Mouse (Mus musculus): ENCODE data around the gene Pigs. TPM values are rescaled to one million over a fixed set of nuclear protein-coding genes. Genes with fewer than 3 reads are reported as not detected.

Pigs gene
- total RNA-seq, 2 experiments from 2014 or later = 56.2 to 62.4 TPM

DNA sequence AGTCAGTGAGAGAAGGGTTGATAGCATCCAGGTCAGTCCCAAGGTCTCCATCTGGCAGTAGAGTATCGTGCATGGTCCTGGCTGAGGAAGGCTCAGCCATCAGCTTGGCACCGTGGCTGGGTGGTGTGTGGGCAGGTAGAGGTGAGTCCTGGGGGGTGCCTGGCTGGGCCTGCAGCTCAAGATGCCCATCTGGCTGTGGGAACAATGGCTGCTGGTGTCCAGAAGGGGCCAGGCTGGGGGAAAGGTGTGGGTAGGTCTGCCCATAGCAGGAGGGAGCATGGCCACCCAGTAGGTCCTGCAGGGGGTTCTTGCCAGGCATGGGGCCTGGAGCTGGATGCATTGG is 32.5 kb downstream of the Pigs start:
- no peak for DNase-seq (ENCODE audit: low spot score in 2 of 2)

GRCm38 (mm10) chr11:78363309-78364007 is 35.2 kb downstream of the Pigs start:
- DNase-seq (ENCODE audit: low spot score in 2 of 2) = no peak

DNA sequence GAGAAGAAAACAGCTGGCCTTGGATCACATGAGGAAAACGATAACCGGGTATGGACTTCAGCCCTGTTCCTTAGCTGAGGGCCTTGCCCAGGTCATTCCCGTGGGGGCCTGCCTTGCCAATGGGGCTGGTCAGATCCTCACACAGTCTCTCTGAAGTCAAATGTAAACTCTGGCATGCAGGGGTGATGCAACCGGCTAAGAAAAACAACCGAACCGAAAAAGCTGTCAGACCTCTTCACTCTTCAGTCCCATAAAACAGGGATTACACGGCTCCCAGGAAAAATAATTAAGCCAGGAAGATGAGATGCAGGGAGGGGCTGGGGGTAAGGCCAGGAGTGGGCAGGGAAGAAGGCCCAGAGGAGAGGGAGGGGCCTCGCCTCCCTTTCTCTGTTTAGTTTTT is 35.9 kb downstream of the Pigs start:
- DNase-seq (ENCODE audit: low spot score in 2 of 2) = no peak

- DNase-seq (ENCODE audit: low spot score in 2 of 2) = no peak
These were observed 39.4 kb downstream of the Pigs start for GRCm38 (mm10) chr11:78367456-78368225.

GRCm38 (mm10) chr11:78370389-78370788 is 42.2 kb downstream of the Pigs start:
- no peak for DNase-seq (ENCODE audit: low spot score in 2 of 2)

DNA sequence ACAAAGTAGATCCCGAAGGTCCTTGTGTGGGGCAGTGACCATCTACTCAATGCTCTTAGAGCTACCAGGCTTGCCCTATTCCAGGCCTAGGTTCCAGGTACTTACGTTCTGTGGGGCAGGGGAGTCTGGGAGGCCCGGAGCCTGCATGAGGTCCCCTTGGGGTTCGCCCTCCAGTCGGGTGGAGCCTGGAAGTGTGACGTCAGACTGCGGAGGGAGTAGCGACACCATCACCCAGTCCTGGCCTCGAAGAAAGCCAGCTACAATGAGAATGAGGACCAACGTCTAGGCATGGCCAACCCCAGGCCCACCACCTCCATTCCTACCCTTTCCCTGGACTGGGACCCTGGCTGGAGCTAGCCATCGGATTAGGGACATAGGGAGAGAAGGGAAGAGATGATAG is 43.5 kb downstream of the Pigs start:
- no peak for DNase-seq (ENCODE audit: low spot score in 2 of 2)

DNA sequence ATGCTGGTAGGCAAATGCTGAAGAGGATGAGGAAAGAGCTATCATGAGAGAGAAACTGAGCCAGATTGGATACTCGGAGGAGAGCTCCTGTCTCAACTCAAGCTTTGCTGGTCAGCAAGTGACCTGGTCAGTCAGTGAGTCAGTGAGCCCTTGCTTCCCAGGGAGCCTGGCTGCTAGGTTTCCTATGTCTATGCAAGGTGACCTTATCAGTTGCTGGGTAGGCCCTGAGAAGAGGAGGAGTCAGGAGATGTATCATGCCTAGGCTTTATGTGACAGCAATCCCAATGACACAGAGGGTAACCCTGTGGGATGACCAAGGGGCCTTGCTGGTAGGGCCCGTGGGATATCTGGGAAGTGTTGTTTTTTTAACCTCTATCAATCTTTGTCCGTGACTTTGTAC is 44.0 kb downstream of the Pigs start:
- DNase-seq (ENCODE audit: low spot score in 2 of 2) = no peak

- DNase-seq (ENCODE audit: low spot score in 2 of 2) = peak; percentile 55 to 70
These were observed 44.4 kb downstream of the Pigs start for GRCm38 (mm10) chr11:78372610-78373009.

GRCm38 (mm10) chr11:78374147-78374546 is 45.9 kb downstream of the Pigs start:
- DNase-seq (ENCODE audit: low spot score in 2 of 2) = no peak

GRCm38 (mm10) chr11:78377549-78378159 is 49.4 kb downstream of the Pigs start:
- no peak for DNase-seq (ENCODE audit: low spot score in 2 of 2)

- no peak for DNase-seq (ENCODE audit: low spot score in 2 of 2)
These were observed 52.1 kb downstream of the Pigs start for GRCm38 (mm10) chr11:78380351-78380750.

- no peak for DNase-seq (ENCODE audit: low spot score in 2 of 2)
These were observed 52.8 kb downstream of the Pigs start for GRCm38 (mm10) chr11:78380996-78381395.

GRCm38 (mm10) chr11:78382286-78382685 is 54.1 kb downstream of the Pigs start:
- DNase-seq (ENCODE audit: low spot score in 2 of 2) = no peak

DNA sequence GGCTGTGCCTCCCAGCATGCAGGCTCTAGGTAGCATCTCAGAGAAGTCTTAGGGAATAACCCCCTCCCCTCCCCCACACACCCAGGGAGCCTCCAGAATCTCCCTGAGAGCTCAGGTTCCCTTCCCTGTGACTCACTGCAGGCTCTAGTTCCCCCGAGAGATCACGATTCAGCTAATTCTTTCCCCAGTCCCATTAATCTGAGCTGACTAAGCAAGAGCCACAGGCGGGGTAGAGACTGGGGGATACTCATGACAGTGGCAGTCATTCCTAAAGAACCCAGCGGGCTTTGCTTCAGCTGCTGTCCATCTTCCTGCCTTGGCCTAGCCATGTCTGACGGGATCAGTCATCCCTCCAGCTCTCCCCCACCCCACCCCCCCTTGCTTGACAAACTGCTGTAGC is 54.5 kb downstream of the Pigs start:
- no peak for DNase-seq (ENCODE audit: low spot score in 2 of 2)

DNA sequence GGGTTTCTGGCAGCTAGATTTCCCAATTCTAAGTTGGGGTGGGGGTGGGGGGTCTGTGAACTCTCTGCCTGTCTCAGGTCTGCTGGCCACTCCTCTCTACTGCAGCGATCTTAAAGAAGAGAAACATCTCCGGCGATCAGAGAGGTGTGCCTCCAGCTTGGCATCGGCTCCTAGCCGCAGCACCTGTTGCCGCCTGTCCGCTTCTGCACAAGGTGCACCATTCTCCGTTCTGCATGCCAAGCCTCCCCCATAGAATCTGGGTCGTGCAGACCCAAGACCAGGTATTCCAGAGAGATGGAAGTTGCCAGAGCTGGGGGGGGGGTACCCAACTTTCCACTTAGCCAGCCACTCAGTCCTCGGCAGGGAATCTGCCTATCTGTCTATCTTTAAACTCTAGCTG is 57.6 kb downstream of the Pigs start:
- DNase-seq (ENCODE audit: low spot score in 2 of 2) = no peak

DNA sequence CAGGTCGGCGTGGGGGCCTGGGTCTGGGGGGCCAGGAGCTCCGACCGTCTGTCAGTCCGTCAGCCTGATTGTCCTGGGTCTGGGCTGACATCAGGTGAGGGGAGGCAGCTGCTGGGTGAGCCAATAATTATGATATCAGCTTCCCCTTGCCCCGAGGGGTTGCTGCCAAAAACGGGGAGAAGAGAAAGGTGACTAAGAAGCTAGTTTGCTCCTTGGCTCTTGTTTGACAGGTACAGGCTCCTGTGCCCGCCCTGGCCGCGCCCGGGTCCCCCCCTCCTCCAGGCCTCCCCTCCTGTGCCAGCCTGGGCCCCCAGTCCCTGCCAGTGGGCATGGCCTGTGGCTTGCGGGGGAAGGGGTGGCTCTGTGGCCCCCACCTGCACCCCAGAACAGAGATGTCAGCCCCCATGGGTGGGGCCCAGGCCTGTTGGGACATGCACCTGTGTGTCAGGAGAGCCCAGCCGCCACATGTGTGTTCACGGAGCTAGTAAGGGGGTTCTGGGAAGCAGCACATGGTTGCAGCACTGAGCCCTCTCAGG is 58.4 kb downstream of the Pigs start, which contains the start of gene Foxn1:
TSS of gene Foxn1 (minus strand) at position 51 of the 536 bp plus-strand sequence.
- no peak for DNase-seq (ENCODE audit: low spot score in 2 of 2)

Other genes starting within 250 kb of the Pigs start
- gene Eral1, start 248.0 kb upstream of the Pigs start, total RNA-seq (2021) = 10 to 100 TPM; 27.8 to 31.7 TPM
- gene Fam222b, start 233.8 kb upstream of the Pigs start, total RNA-seq (2021) = 10 to 100 TPM; 19.3 to 22.1 TPM
- 10 to 100 TPM; 29.9 to 34.1 TPM for gene Traf4, start 162.8 kb upstream of the Pigs start, total RNA-seq (2021)
- 10 to 100 TPM in 1 of 2 experiments, 1 to 10 TPM in 1; 9.8 to 12.8 TPM for gene Nek8, start 151.7 kb upstream of the Pigs start, total RNA-seq (2021)
- 10 to 100 TPM; 54.7 to 76.5 TPM for gene Tlcd1, start 151.7 kb upstream of the Pigs start, total RNA-seq (2021)
- gene Rpl23a, start 144.8 kb upstream of the Pigs start, total RNA-seq (2021) = 1,000 to 10,000 TPM; 1,582 to 1,912 TPM
- gene Rab34, start 140.0 kb upstream of the Pigs start, total RNA-seq (2021) = 10 to 100 TPM; 69.9 to 71.9 TPM
- 10 to 100 TPM; 14.6 to 22.9 TPM for gene Proca1, start 135.0 kb upstream of the Pigs start, total RNA-seq (2021)
- 100 to 1,000 TPM in 1 of 2 experiments, 10 to 100 TPM in 1; 97.3 to 120 TPM for gene Sdf2, start 82.7 kb upstream of the Pigs start, total RNA-seq (2021)
- gene Supt6, start 82.4 kb upstream of the Pigs start, total RNA-seq (2021) = 10 to 100 TPM; 71.5 to 85.0 TPM
- gene 2610507B11Rik, start 66.7 kb upstream of the Pigs start, total RNA-seq (2021) = 100 to 1,000 TPM; 168 to 185 TPM
- under 1 TPM; 0.46 to 0.54 TPM for gene BC030499, start 37.6 kb upstream of the Pigs start, total RNA-seq (2021)
- 1 to 10 TPM; 1.9 to 4.3 TPM for gene Spag5, start 26.9 kb upstream of the Pigs start, total RNA-seq (2021)
- gene Aldoc, start 5.4 kb upstream of the Pigs start, total RNA-seq (2021) = 10 to 100 TPM; 20.8 to 26.9 TPM
- gene Unc119, start 15.1 kb downstream of the Pigs start, total RNA-seq (2021) = 10 to 100 TPM; 25.8 to 29.0 TPM
- gene Foxn1, start 58.1 kb downstream of the Pigs start, total RNA-seq (2021) = under 1 TPM; 0.19 to 0.20 TPM
- gene Slc13a2, start 93.8 kb downstream of the Pigs start, total RNA-seq (2021) = not detected
- gene Slc46a1, start 137.3 kb downstream of the Pigs start, total RNA-seq (2021) = 10 to 100 TPM; 27.4 to 32.0 TPM
- 1 to 10 TPM; 5.3 to 6.4 TPM for gene Sarm1, start 169.3 kb downstream of the Pigs start, total RNA-seq (2021)
- gene Vtn, start 170.7 kb downstream of the Pigs start, total RNA-seq (2021) = 1 to 10 TPM; 1.6 to 4.5 TPM
- gene Sebox, start 175.0 kb downstream of the Pigs start, total RNA-seq (2021) = not detected
- gene Tmem199, start 183.8 kb downstream of the Pigs start, total RNA-seq (2021) = 10 to 100 TPM; 27.8 to 28.0 TPM
- gene Poldip2, start 183.8 kb downstream of the Pigs start, total RNA-seq (2021) = 100 to 1,000 TPM; 153 to 166 TPM
- 10 to 100 TPM; 38.3 to 43.0 TPM for gene Tnfaip1, start 207.9 kb downstream of the Pigs start, total RNA-seq (2021)
- 10 to 100 TPM; 91.4 to 96.0 TPM for gene Ift20, start 207.9 kb downstream of the Pigs start, total RNA-seq (2021)
- gene Tmem97, start 222.4 kb downstream of the Pigs start, total RNA-seq (2021) = 10 to 100 TPM; 27.6 to 40.9 TPM

Data from adrenal gland, adult 18-20 months (tissue).